Mouse (Mus musculus): ENCODE results near the gene Leprot. TPM values are rescaled to one million over a fixed set of nuclear protein-coding genes. Genes with fewer than 3 reads are reported as not detected.

Gene Leprot
- polyA plus RNA-seq, 1 experiment, result 109 TPM

GRCm38 (mm10) chr4:101707234-101707633 is 59.7 kb downstream of the Leprot start:
- H3K27ac ChIP-seq (ENCODE audit: insufficient read depth, low read length), result no peak overlapping the region
- no peak overlapping the region for H3K4me3 ChIP-seq (ENCODE audit: insufficient read depth, low read length)
- no peak for TF ChIP-seq POLR2A (IDR thresholded peaks at IDR 0.05; ENCODE audit: low read depth, low read length)
- no peak for TF ChIP-seq CTCF (IDR thresholded peaks at IDR 0.05; ENCODE audit: borderline replicate concordance, insufficient read depth, low read length)
- no peaks in the 10 kb centered on the region for H3K4me1 ChIP-seq (ENCODE audit: control insufficient read depth, insufficient read depth, low read length)

- H3K4me3 ChIP-seq (ENCODE audit: insufficient read depth, low read length), result no peak overlapping the region
- TF ChIP-seq POLR2A (IDR thresholded peaks at IDR 0.05; ENCODE audit: low read depth, low read length) (no peak), CTCF (IDR thresholded peaks at IDR 0.05; ENCODE audit: borderline replicate concordance, insufficient read depth, low read length) (no peak)
- H3K4me1 ChIP-seq (ENCODE audit: control insufficient read depth, insufficient read depth, low read length), result no peaks in the 10 kb centered on the region
- H3K27ac ChIP-seq (ENCODE audit: insufficient read depth, low read length), result no peak overlapping the region
Measured at GRCm38 (mm10) chr4:101707953-101708352, 60.4 kb downstream of the Leprot start.

Other genes with a start within 250 kb of the Leprot start
- gene Ak4, start 228.4 kb upstream of the Leprot start, polyA plus RNA-seq (2011; ENCODE audit: insufficient read length, low read depth, missing spikeins), result 7.8 and 9.1 TPM in 2 replicates
- not detected in 2 replicates for gene Dnajc6, start 151.1 kb upstream of the Leprot start, polyA plus RNA-seq (2011; ENCODE audit: insufficient read length, low read depth, missing spikeins)
- 2.9 and 3.1 TPM in 2 replicates for gene Lepr, start 69.7 kb downstream of the Leprot start, polyA plus RNA-seq (2011; ENCODE audit: insufficient read length, low read depth, missing spikeins)
- gene B020004J07Rik, start 196.3 kb downstream of the Leprot start, polyA plus RNA-seq (2011; ENCODE audit: insufficient read length, low read depth, missing spikeins), result not detected in 2 replicates
- gene C130073F10Rik, start 246.1 kb downstream of the Leprot start, polyA plus RNA-seq (2011; ENCODE audit: insufficient read length, low read depth, missing spikeins), result not detected in 2 replicates

Measured in embryonic fibroblast, embryonic 13.5 days (primary cell).